Mouse (Mus musculus): Measurements from ENCODE around the gene Rnf212.
A peak's percentile ranks its signal among the peaks of the same experiment; 100 is the strongest.
"Not testable (repeated sequence)": the region's sequence is repeated elsewhere in the genome, so short reads cannot be mapped to it uniquely, and the experiment has no call there.

Gene Rnf212

DNA sequence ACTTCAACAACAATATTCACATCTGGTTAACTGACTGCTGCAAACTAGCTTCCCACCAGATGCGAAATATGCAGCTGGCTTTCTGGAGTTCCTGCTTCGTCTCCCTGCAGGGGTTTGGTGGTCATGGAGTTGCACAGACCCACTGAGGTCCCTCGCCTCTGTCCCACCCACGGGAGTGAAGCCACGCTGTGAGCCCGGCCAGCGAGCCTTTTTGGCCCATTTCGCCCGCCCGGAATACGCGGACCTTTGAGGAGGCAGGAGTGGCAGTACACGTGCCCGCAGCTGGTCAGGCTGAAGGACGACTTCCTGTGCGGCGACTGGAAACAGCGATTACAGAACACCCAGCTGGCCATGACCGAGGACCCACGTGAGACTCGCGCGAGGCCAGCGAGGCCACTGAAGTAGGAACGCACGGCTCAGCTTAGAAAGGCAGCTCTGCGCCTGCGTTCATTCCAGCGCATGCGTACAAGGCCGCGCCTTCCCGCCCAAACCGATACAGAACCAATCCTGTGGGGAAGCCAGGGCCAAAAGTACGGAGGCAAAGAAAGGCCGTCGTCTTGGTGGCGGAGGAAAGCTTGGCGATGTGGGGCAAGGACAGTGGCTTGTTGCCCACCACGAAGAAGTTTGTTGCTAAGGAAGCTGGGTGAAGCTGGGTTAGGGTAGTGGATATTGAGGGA lies at the start of gene Rnf212:
TSS of gene Rnf212 (minus strand) at position 353 of the 677 bp plus-strand sequence.
- DNase-seq, result no peak

- no peak for DNase-seq
Observed at GRCm38 (mm10) chr5:108823276-108823675, 48.5 kb upstream of the Rnf212 start.

DNA sequence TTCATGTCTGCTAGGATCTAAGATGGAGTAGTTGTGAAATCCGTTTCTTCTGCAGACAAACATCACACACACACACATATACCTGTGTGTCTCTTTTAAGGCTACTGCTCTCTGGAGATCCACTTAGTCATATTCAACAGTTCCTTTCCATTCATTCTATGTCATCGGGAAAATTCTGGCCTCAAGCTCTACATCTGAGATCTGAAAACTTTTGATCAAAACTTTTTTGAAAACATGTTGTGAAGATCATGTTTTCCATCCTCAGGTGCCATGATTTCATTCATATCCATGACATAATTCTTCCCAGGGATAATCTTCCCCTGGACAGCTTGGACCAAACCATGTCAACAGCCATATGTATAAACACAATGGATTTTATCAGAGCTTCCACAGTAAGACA lies 34.0 kb upstream of the Rnf212 start, which contains the start of gene Vmn2r8:
TSS of gene Vmn2r8 (minus strand) at position 101 of the 400 bp plus-strand sequence.
- DNase-seq, result not testable (repeated sequence)

- no peak for DNase-seq
Observed at GRCm38 (mm10) chr5:108803646-108804045, 28.9 kb upstream of the Rnf212 start.

GRCm38 (mm10) chr5:108795263-108795662 lies 20.5 kb upstream of the Rnf212 start, which contains the start of gene Tmed11:
Gene Tmed11, minus strand, starts transcription at chr5:108795363.
- DNase-seq, result not testable (repeated sequence)

DNA sequence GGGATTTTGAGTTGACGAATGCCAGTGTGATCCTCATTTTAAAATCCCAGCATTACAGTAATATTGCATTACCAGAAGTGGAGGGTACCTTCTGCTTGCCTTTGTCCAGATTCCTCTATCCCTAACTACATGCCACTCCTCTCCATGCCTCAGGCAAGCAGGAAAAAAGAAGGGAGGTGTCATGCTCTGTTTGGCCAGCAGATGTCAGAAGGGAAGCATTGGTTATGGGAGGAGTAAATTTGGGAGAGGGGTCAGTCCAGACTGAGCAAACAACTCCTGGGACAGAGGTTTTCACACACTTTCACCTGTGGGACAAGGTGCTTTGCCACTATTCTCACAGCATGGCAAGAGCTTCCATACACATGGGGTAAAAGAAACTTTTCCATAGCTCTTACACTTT lies 15.6 kb upstream of the Rnf212 start:
- not testable (repeated sequence) for DNase-seq

DNA sequence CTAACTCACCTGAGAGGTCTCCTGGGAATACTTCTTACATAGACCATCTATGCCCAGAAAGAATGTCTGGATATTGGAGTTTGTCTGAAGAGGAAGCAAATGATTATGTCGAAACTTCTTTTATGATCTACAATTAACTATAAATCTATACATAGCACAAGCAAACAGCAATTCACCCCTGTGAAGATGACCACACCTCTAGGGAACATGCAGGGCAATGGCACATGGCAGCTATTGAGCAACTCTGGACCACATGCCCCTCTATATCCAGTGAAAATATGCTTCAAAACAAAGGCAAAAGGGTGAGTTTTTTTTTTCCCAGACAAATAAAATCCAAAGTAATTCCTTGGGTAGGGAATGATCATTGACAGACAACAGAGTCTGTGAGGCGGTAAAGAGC lies 14.8 kb downstream of the Rnf212 start:
- DNase-seq, result no peak

- peak; percentile 17 for DNase-seq
Observed at GRCm38 (mm10) chr5:108758396-108758795, 16.4 kb downstream of the Rnf212 start.

DNA sequence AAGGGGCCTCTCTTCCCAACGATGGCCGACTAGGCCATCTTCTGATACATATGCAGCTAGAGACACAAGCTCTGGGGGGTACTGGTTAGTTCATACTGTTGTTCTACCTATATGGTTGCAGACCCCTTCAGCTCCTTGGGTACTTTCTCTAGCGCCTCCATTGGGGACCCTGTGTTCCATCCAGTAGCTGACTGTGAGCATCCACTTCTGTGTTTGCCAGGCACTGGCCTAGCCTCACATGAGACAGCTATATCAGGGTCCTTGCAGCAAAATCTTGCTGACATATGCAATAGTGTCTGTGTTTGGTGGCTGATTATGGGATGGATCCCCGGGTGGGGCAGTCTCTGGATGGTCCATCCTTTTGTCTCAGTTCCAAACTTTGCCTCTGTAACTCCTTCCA lies 23.5 kb downstream of the Rnf212 start:
- not testable (repeated sequence) for DNase-seq

DNA sequence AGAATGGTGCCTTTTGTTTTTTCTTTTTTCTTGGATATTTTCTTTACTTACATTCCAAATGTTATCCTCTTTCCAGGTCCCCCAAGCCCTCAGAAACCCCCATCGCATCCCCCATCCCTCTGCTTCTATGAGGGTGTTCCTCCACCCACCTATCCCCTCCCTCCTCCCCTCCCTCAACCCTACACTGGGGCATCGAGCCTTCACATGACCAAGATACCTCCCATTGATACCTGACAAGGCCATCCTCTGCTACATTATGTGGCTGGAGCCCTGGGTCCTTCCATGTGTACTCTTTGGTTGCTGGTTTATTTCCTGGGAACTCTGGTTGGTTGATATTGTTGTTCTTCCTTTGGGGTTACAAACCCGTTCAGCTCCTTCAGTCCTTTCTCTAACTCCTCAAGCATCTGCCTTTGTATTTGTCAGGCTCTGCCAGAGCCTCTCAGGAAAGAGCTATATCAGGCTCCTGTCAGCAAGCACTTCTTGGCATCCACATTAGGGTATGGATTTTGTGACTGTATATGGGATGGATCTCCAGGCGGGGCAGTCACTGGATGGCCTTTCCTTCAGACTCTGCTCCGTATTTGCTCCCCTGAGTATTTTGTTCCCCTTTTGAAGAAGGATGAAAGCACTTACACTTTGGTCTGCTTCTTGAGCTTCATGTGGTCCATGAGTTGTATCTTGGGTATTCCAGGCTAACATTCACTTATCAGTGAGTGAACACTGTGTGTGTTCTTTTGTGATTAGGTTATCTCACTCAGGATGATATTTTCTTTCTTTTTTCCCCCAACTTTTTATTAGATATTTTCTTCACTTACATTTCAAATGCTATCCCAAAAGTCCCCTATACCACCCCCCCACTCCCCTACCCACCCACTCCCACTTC lies 24.2 kb downstream of the Rnf212 start:
- no peak for DNase-seq

DNA sequence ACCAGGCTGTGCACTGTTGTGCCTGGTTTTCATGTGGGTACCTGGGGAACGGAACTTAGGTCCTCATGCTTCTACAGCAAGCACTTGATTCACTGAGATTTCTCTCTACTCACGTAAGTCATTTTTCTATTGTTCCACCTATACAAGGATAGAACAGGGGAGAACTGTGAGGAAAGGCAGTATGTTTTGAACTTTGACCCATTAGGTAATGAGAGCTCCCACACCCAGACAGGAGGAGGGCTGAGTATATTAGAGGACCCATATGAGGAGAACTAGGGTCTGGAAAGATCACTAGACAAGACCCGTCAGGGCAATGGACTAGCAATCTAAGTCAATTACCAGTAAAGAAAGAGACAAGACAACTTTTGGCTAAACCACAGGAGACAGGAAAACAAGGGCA lies 30.2 kb downstream of the Rnf212 start:
- DNase-seq, result no peak

DNA sequence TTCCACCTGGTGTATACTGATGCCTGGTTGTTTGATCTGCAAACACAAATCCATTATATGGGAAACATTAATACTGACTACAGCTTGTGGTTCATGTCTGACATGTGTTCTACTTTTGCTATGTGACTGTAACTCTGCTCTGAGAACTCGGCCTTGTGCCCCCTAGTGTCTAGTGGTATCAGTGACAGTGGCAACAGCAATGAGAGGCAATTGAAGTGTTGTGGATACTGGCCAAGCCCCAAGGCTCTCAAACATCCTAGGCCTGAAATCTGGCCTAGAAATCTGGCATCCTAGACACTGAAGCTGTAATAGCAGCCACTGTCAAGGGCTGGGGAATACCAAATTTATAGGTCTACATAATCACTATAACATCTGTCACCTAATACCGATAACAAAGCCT lies 30.9 kb downstream of the Rnf212 start:
- no peak for DNase-seq

GRCm38 (mm10) chr5:108742596-108742995 lies 32.2 kb downstream of the Rnf212 start:
- DNase-seq, result no peak

DNA sequence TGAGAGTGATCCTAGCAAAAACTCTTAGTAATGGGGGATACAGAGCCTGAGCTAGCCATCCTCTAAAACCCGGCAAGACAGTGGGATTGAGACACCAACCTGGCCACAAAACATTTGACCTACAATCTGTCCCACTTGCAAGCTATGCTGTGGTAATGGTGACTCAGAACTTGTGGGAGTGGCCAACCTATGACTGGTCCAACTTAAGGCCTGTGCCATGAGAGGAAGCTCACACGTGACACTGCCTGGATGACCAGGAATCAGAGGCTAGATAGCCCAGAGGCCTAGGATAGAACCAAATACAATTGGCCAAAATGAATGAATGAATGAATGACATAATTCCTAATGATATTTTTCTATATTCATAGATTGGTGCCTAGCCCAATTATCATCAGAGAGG lies 32.9 kb downstream of the Rnf212 start:
- no peak for DNase-seq

DNA sequence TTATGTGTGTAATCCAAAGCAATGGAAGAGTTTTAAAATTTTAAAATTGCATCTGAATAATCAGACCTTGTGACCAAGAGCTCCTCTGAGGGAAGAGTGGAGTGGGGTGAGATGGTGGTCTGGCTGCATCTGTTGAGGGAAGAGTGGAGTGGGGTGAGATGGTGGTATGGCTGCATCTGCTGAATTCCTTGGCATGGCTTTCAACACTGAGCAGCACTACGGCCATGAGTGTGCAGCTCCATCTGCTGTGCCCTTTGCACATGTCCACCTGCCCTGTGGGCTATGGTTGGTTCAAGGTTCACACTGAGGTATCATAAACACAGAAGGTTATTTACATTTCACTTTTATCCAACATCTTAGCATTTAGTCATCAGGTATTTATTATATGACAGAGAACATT lies 47.4 kb downstream of the Rnf212 start:
- DNase-seq, result no peak

DNA sequence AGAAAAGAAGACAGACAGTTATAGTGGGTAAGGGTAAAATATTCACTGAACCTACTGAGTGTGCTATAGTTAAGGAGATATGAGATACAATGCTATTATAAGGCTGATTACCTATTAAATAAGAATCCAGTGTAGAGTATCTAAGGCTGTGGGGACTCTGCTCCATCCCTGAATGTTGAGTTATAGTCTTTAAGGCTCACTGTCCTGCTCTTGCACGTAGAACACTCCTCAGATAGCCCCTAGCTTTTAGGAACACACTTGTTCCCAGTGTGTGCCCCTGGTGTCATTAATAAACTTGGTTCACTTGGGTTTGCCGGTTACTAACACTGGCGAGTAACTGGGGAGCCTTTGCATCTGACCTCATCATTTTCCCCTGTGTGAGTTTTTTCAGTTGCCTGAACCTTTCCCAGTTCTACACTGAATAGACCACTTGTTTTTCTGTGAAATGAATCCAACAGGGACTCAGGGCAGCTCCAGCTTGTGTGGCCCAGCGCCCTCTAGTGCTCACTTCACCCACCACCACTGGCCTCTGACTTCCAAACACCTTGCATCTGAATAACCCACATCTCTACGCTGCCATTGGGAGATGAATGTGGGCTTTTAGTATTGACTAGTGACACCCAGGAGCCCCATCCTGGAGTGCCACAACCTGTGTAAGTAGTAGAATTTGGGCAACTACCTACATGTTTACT lies 48.1 kb downstream of the Rnf212 start:
- peak; percentile 49 for DNase-seq

- no peak for DNase-seq
Observed at GRCm38 (mm10) chr5:108724006-108724405, 50.8 kb downstream of the Rnf212 start.

DNA sequence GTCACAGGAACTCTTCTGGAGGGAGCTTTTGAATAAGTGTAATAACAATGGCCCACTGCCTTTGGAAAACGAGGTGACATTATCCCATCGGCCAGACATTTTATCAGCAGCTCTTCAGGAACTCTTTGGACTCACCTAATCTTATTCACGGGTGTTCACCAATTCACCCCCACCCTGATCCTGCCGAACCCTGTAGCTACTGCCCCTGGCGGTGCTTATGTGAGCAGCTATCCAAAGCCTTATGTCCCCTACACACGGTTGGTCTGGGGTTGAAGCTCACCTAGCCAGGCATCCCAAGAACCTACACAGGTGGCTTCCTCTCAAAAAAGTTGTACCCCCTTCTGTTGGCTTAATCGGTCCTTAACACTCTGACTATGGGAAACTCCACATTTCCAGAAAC lies 55.0 kb downstream of the Rnf212 start:
- no peak for DNase-seq

- no peak for DNase-seq
Observed at GRCm38 (mm10) chr5:108718051-108718450, 56.7 kb downstream of the Rnf212 start.

GRCm38 (mm10) chr5:108715974-108716373 lies 58.8 kb downstream of the Rnf212 start:
- DNase-seq, result no peak

GRCm38 (mm10) chr5:108714149-108714548 lies 60.6 kb downstream of the Rnf212 start:
- no peak for DNase-seq

- DNase-seq, result no peak
Observed at GRCm38 (mm10) chr5:108713691-108714090, 61.1 kb downstream of the Rnf212 start.

DNA sequence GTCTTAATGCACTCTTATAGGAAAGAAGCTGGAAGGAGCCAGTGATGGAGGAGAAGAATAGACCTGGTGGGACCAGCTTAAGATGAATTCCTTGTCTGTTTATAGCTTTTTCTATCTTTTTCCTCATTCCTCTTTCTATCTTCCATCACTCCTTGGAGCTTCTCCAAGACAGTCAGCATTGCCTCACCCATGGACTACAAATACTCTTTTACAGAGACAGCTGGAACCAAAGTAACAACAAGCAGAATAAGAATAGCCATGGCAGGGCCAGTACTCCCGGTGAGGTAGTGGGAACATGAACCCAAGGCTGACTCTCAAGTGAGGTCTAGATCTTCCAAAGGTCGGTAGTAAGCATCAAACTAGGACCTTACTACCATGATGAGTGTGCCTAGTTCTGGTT lies 61.7 kb downstream of the Rnf212 start:
- DNase-seq, result no peak

Data from right cerebral cortex, postnatal 25 days (tissue).